Mouse (Mus musculus): ENCODE measurements around the gene Mmp8. TPM values are rescaled to one million over a fixed set of nuclear protein-coding genes. Genes with fewer than 3 reads are reported as not detected.
A peak's percentile ranks its signal among the peaks of the same experiment; 100 is the strongest.

The Mmp8 gene
- total and polyA plus RNA-seq, 3 experiments: not detected

- no peak for TF ChIP-seq ZMIZ1 (IDR thresholded peaks at IDR 0.05; ENCODE audit: low read depth, low read length)
- TF ChIP-seq UBTF (IDR thresholded peaks at IDR 0.05; ENCODE audit: borderline replicate concordance, insufficient read depth, low read depth, low read length): no peak
- 0 out of 4 replicates have a peak, but pooled peaks of 1 of the 2 experiments have one; percentile 34 for TF ChIP-seq USF2 (IDR thresholded peaks at IDR 0.05; ENCODE audit: borderline replicate concordance in 1 of 2, insufficient read depth in 1 of 2, low read depth in 1 of 2, low read length in 2 of 2)
- TF ChIP-seq SMC3 (IDR thresholded peaks at IDR 0.05; ENCODE audit: low read depth, low read length): no peak
- peak; percentile 63 for TF ChIP-seq ETS1 (IDR thresholded peaks at IDR 0.05; ENCODE audit: low read depth, low read length)
- TF ChIP-seq CHD1 (IDR thresholded peaks at IDR 0.05; ENCODE audit: low read depth, low read length): no peak
Measured at GRCm38 (mm10) chr9:7572663-7573308, 14.5 kb downstream of the Mmp8 start (continued).

DNA sequence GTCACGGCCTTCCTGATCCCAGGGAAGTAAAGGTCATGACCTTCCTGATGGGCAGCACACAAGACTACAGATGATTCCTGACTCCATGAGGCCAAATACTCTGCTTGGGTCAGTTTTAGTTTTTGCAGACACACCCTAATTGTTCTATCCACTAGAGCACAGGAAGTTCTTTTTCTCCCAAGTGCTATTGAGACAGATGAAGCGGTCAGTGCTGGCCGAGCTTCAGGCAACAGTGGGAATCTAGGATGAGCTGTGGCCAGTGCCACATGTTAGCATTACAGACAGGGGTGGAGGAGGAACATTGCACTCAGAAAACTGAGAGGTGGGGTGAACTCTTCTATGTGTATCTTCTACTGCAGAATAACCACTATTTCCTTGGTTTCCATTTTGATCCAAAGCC lies 17.3 kb downstream of the Mmp8 start:
- Histone ChIP-seq H3K9me3 (replicated peaks; ENCODE audit: insufficient read depth, low read length) (no peaks in the 10 kb centered on the region), H3K36me3 (ENCODE audit: control insufficient read depth in 1 of 2, insufficient read depth in 2 of 2, low read length in 2 of 2) (peaks cover 0 to 20% of the 10 kb centered on the region in 2 experiments; a peak in 2 of 4 replicates), H3K4me3 (ENCODE audit: control insufficient read depth in 1 of 2, insufficient read depth in 1 of 2, low read depth in 2 of 2, low read length in 2 of 2) (no peak overlapping the region), H3K4me1 (ENCODE audit: control insufficient read depth in 1 of 2, insufficient read depth in 2 of 2, low read length in 2 of 2) (peaks cover 17 to 18% of the 10 kb centered on the region in 2 experiments), H3K27me3 (ENCODE audit: control insufficient read depth in 1 of 2, insufficient read depth in 2 of 2, low read length in 2 of 2) (no peaks in the 10 kb centered on the region), H3K9ac (ENCODE audit: control insufficient read depth, low read depth, low read length, poor library complexity, severe bottlenecking) (no peak overlapping the region), H3K79me2 (ENCODE audit: control insufficient read depth, insufficient read depth, low read length, poor library complexity) (no peaks in the 10 kb centered on the region), H3K27ac (ENCODE audit: control insufficient read depth, low read depth, low read length) (no peak overlapping the region)
- no peak for DNase-seq (ENCODE audit: low read depth, low spot score)
- no peak for TF ChIP-seq SIN3A (IDR thresholded peaks at IDR 0.05; ENCODE audit: low read length)
- TF ChIP-seq ZC3H11A (IDR thresholded peaks at IDR 0.05; ENCODE audit: low read depth, low read length): no peak
- TF ChIP-seq MYC (IDR thresholded peaks at IDR 0.05; ENCODE audit: low read depth, low read length): no peak
- TF ChIP-seq POLR2A (IDR thresholded peaks at IDR 0.05; ENCODE audit: control insufficient read depth in 1 of 2, insufficient read depth in 1 of 2, low read depth in 1 of 2, low read length in 2 of 2, poor library complexity in 1 of 2): no peak
- TF ChIP-seq ZKSCAN1 (IDR thresholded peaks at IDR 0.05; ENCODE audit: low read depth, low read length): no peak
- TF ChIP-seq ZMIZ1 (IDR thresholded peaks at IDR 0.05; ENCODE audit: low read depth, low read length): no peak
- TF ChIP-seq CHD1 (IDR thresholded peaks at IDR 0.05; ENCODE audit: low read depth, low read length): no peak
- no peak for TF ChIP-seq ETS1 (IDR thresholded peaks at IDR 0.05; ENCODE audit: low read depth, low read length)

DNA sequence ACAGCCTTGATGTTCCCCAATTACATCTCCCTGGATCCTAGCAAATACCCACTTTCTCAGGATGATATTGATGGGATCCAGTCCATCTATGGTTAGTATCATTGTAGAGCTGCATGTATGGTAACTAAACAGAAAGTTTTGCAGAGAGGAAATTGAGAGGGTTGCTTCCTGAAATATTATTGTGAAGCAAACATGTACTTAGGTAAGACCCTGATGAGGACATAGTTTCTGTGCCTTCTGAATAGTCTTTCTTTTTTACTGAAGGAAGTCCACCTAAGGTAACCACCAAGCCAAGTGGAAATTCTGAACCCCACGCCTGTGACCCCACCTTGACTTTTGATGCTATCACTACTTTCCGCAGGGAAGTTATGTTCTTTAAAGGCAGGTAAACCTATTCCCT lies 19.1 kb downstream of the Mmp8 start:
- Histone ChIP-seq H3K79me2 (ENCODE audit: control insufficient read depth, insufficient read depth, low read length, poor library complexity) (no peaks in the 10 kb centered on the region), H3K27ac (ENCODE audit: control insufficient read depth, low read depth, low read length) (no peak overlapping the region), H3K4me3 (ENCODE audit: control insufficient read depth in 1 of 2, insufficient read depth in 1 of 2, low read depth in 2 of 2, low read length in 2 of 2) (no peak overlapping the region), H3K36me3 (ENCODE audit: control insufficient read depth in 1 of 2, insufficient read depth in 2 of 2, low read length in 2 of 2) (peaks cover 0 to 3% of the 10 kb centered on the region in 2 experiments; a peak in 1 of 4 replicates), H3K9ac (ENCODE audit: control insufficient read depth, low read depth, low read length, poor library complexity, severe bottlenecking) (no peak overlapping the region), H3K4me1 (ENCODE audit: control insufficient read depth in 1 of 2, insufficient read depth in 2 of 2, low read length in 2 of 2) (peaks cover under 1 to 5% of the 10 kb centered on the region in 2 experiments), H3K27me3 (ENCODE audit: control insufficient read depth in 1 of 2, insufficient read depth in 2 of 2, low read length in 2 of 2) (no peaks in the 10 kb centered on the region), H3K9me3 (replicated peaks; ENCODE audit: insufficient read depth, low read length) (no peaks in the 10 kb centered on the region)
- TF ChIP-seq POLR2A (IDR thresholded peaks at IDR 0.05; ENCODE audit: control insufficient read depth in 1 of 2, insufficient read depth in 1 of 2, low read depth in 1 of 2, low read length in 2 of 2, poor library complexity in 1 of 2): no peak
- DNase-seq (ENCODE audit: low read depth, low spot score): no peak
